Mouse (Mus musculus) hindbrain, embryonic 11.5 days (tissue): ENCODE data around the gene Ralgps1. TPM values are rescaled to one million over a fixed set of nuclear protein-coding genes. Genes with fewer than 3 reads are reported as not detected.

Experiments used
- ATAC-seq: fragments of 200-750 bp; cut with Nextera tagmentation; 2 replicates; pipeline ENCODE4 v1.8.0; 2017; ENCODE audit warnings: mild to moderate bottlenecking, moderate TSS enrichment, moderate library complexity; ENCODE audit not compliant: low FRiP score
- DNase-seq: peaks from one replicate; pipeline ENCODE4 v3.0.0-alpha.2; 2015; ENCODE audit warnings: low spot score
- H3K27ac ChIP-seq: fragments of 300-500 bp; sonication (generic); 2 replicates; pipeline ENCODE4 v1.5.1; 2014; ENCODE audit warnings: mild to moderate bottlenecking, low read depth, low read length
- H3K27me3 ChIP-seq: fragments of 300-500 bp; sonication (generic); 2 replicates; pipeline ENCODE4 v1.6.1; 2014; ENCODE audit warnings: mild to moderate bottlenecking, low read length, moderate library complexity, mixed read lengths; ENCODE audit not compliant: control insufficient read depth, insufficient read depth
- H3K36me3 ChIP-seq: fragments of 300-500 bp; sonication (generic); 2 replicates; pipeline ENCODE4 v1.6.1; 2014; ENCODE audit warnings: mild to moderate bottlenecking, low read length, moderate library complexity, mixed read lengths; ENCODE audit not compliant: control insufficient read depth, insufficient read depth
- H3K4me1 ChIP-seq: fragments of 300-500 bp; sonication (generic); replicated peaks from 2 replicates; pipeline ENCODE4 v1.6.1; 2014; ENCODE audit warnings: low read length, mixed read lengths; ENCODE audit not compliant: control insufficient read depth, insufficient read depth
- H3K4me2 ChIP-seq: fragments of 300-500 bp; sonication (generic); replicated peaks from 2 replicates; pipeline ENCODE4 v1.6.1; 2014; ENCODE audit warnings: mild to moderate bottlenecking, low read depth, low read length
- H3K4me3 ChIP-seq: fragments of 300-500 bp; sonication (generic); 2 replicates; pipeline ENCODE4 v1.5.1; 2014; ENCODE audit warnings: low read depth, low read length
- H3K9ac ChIP-seq: fragments of 300-500 bp; sonication (generic); 2 replicates; pipeline ENCODE4 v1.6.1; 2014; ENCODE audit warnings: low read depth, low read length
- H3K9me3 ChIP-seq: fragments of 300-500 bp; sonication (generic); 2 replicates; pipeline ENCODE4 v1.6.1; 2016; ENCODE audit warnings: low read length; ENCODE audit not compliant: control insufficient read depth
- WGBS: fragments of 180-500 bp; shearing (Covaris S2); extraction: QIAGEN DNeasy Blood & Tissue Kit; methylation state at CpG from one replicate; pipeline ENCODE4 v1.1.7; 2014; 5-methylcytosine and 5-hydroxymethylcytosine counted together
- polyA plus RNA-seq: library from polyadenylated mRNA; unstranded; fragments of >200 nt; fragmentation: Nextera tagmentation; extraction: Ambion mirVana; gene quantifications from 2 replicates; pipeline ENCODE4 v1.2.1, GENCODE M21; 2014

Ralgps1 gene
- polyA plus RNA-seq, 1 experiment from 2014 or later: 20.6 TPM

GRCm38 (mm10) chr2:33254318-33254985 is 116.8 kb downstream of the Ralgps1 start:
- 89% methylated on average over 9 of the region's 9 CpGs for WGBS
- no peaks in the 10 kb centered on the region for H3K9me3 ChIP-seq
- H3K27me3 ChIP-seq: no peaks in the 10 kb centered on the region
- no peak overlapping the region for H3K4me3 ChIP-seq
- no peaks in the 10 kb centered on the region for H3K4me1 ChIP-seq
- DNase-seq: no peak
- no peak overlapping the region for H3K4me2 ChIP-seq
- ATAC-seq: no peak
- no peak overlapping the region for H3K27ac ChIP-seq
- no peaks in the 10 kb centered on the region for H3K36me3 ChIP-seq
- no peak overlapping the region for H3K9ac ChIP-seq

- H3K4me3 ChIP-seq: no peak overlapping the region
- no peaks in the 10 kb centered on the region for H3K4me1 ChIP-seq
- H3K9me3 ChIP-seq: no peaks in the 10 kb centered on the region
- H3K36me3 ChIP-seq: no peaks in the 10 kb centered on the region
- DNase-seq (no peak), ATAC-seq (no peak)
- WGBS: 76% methylated on average over 4 of the region's 4 CpGs
- H3K4me2 ChIP-seq: no peak overlapping the region
- no peak overlapping the region for H3K27ac ChIP-seq
- H3K27me3 ChIP-seq: no peaks in the 10 kb centered on the region
- H3K9ac ChIP-seq: no peak overlapping the region
Measured at GRCm38 (mm10) chr2:33253572-33254190, 117.6 kb downstream of the Ralgps1 start.

GRCm38 (mm10) chr2:33252751-33253150 is 118.5 kb downstream of the Ralgps1 start:
- Histone ChIP-seq H3K4me3 (no peak overlapping the region), H3K9me3 (no peaks in the 10 kb centered on the region), H3K4me1 (no peaks in the 10 kb centered on the region), H3K27me3 (no peaks in the 10 kb centered on the region), H3K27ac (no peak overlapping the region), H3K36me3 (no peaks in the 10 kb centered on the region), H3K9ac (no peak overlapping the region), H3K4me2 (no peak overlapping the region)
- ATAC-seq (no peak), DNase-seq (no peak)
- WGBS: 88% methylated on average over 6 of the region's 6 CpGs

GRCm38 (mm10) chr2:33249922-33250633 is 121.2 kb downstream of the Ralgps1 start:
- DNase-seq (no peak), ATAC-seq (no peak)
- Histone ChIP-seq H3K36me3 (no peaks in the 10 kb centered on the region), H3K4me3 (no peak overlapping the region), H3K27ac (no peak overlapping the region), H3K4me1 (no peaks in the 10 kb centered on the region), H3K27me3 (no peaks in the 10 kb centered on the region), H3K9ac (no peak overlapping the region), H3K9me3 (no peaks in the 10 kb centered on the region), H3K4me2 (no peak overlapping the region)
- 72% methylated on average over 3 of the region's 3 CpGs for WGBS

GRCm38 (mm10) chr2:33248549-33248948 is 122.7 kb downstream of the Ralgps1 start:
- no peak overlapping the region for H3K9ac ChIP-seq
- DNase-seq (no peak), ATAC-seq (no peak)
- no peak overlapping the region for H3K27ac ChIP-seq
- H3K36me3 ChIP-seq: no peaks in the 10 kb centered on the region
- H3K9me3 ChIP-seq: no peaks in the 10 kb centered on the region
- 91% methylated on average over 7 of the region's 7 CpGs for WGBS
- H3K4me3 ChIP-seq: no peak overlapping the region
- no peaks in the 10 kb centered on the region for H3K4me1 ChIP-seq
- H3K4me2 ChIP-seq: no peak overlapping the region
- H3K27me3 ChIP-seq: no peaks in the 10 kb centered on the region

GRCm38 (mm10) chr2:33246841-33247240 is 124.4 kb downstream of the Ralgps1 start:
- WGBS: 82% methylated on average over 5 of the region's 5 CpGs
- Histone ChIP-seq H3K4me2 (no peak overlapping the region), H3K27ac (no peak overlapping the region), H3K4me1 (no peaks in the 10 kb centered on the region), H3K9me3 (no peaks in the 10 kb centered on the region), H3K36me3 (no peaks in the 10 kb centered on the region), H3K4me3 (no peak overlapping the region), H3K9ac (no peak overlapping the region), H3K27me3 (no peaks in the 10 kb centered on the region)
- no peak for DNase-seq
- ATAC-seq: no peak

GRCm38 (mm10) chr2:33245350-33245749 is 125.9 kb downstream of the Ralgps1 start:
- DNase-seq: no peak
- H3K36me3 ChIP-seq: no peaks in the 10 kb centered on the region
- H3K27me3 ChIP-seq: no peaks in the 10 kb centered on the region
- no peak overlapping the region for H3K4me2 ChIP-seq
- ATAC-seq: no peak
- H3K9me3 ChIP-seq: no peaks in the 10 kb centered on the region
- no peak overlapping the region for H3K4me3 ChIP-seq
- H3K4me1 ChIP-seq: no peaks in the 10 kb centered on the region
- H3K27ac ChIP-seq: no peak overlapping the region
- H3K9ac ChIP-seq: no peak overlapping the region

GRCm38 (mm10) chr2:33244880-33245279 is 126.4 kb downstream of the Ralgps1 start:
- ATAC-seq (no peak), DNase-seq (no peak)
- WGBS: 89% methylated on average over 6 of the region's 6 CpGs
- Histone ChIP-seq H3K9ac (no peak overlapping the region), H3K9me3 (no peaks in the 10 kb centered on the region), H3K4me2 (no peak overlapping the region), H3K27me3 (no peaks in the 10 kb centered on the region), H3K4me1 (no peaks in the 10 kb centered on the region), H3K4me3 (no peak overlapping the region), H3K36me3 (no peaks in the 10 kb centered on the region), H3K27ac (no peak overlapping the region)

- H3K27ac ChIP-seq: no peak overlapping the region
- H3K4me3 ChIP-seq: no peak overlapping the region
- ATAC-seq (no peak), DNase-seq (no peak)
- H3K4me2 ChIP-seq: no peak overlapping the region
- H3K9me3 ChIP-seq: no peaks in the 10 kb centered on the region
- WGBS: 94% methylated on average over 6 of the region's 6 CpGs
- H3K9ac ChIP-seq: no peak overlapping the region
- H3K4me1 ChIP-seq: no peaks in the 10 kb centered on the region
- H3K36me3 ChIP-seq: no peaks in the 10 kb centered on the region
- H3K27me3 ChIP-seq: no peaks in the 10 kb centered on the region
Measured at GRCm38 (mm10) chr2:33237581-33237980, 133.7 kb downstream of the Ralgps1 start.
